Mouse (Mus musculus) lung, postnatal 0 days (tissue): ENCODE data around the gene Cyp2w1. TPM values are rescaled to one million over a fixed set of nuclear protein-coding genes. Genes with fewer than 3 reads are reported as not detected.

Source experiments
- ATAC-seq: fragments of 200-750 bp; cut with Nextera tagmentation; 2 replicates; pipeline ENCODE4 v1.8.0; 2017; ENCODE audit warnings: moderate library complexity
- DNase-seq: peaks from one replicate; pipeline ENCODE4 v3.0.0-alpha.2; 2016; ENCODE audit warnings: low spot score
- H3K27ac ChIP-seq: fragments of 300-500 bp; sonication (generic); 2 replicates; pipeline ENCODE4 v1.5.1; 2014; ENCODE audit warnings: antibody characterized with exemption, mild to moderate bottlenecking, low read length, mixed read lengths
- H3K27me3 ChIP-seq: fragments of 300-500 bp; sonication (generic); replicated peaks from 2 replicates; pipeline ENCODE4 v1.6.1; 2014; ENCODE audit warnings: low read length, mixed read lengths; ENCODE audit not compliant: insufficient read depth
- H3K36me3 ChIP-seq: fragments of 300-500 bp; sonication (generic); 2 replicates; pipeline ENCODE4 v1.6.1; 2014; ENCODE audit warnings: low read length, mixed read lengths; ENCODE audit not compliant: insufficient read depth
- H3K4me1 ChIP-seq: fragments of 300-500 bp; sonication (generic); 2 replicates; pipeline ENCODE4 v1.6.1; 2014; ENCODE audit warnings: antibody characterized with exemption, low read depth, low read length, mixed read lengths; ENCODE audit not compliant: insufficient read depth
- H3K4me2 ChIP-seq: fragments of 300-500 bp; sonication (generic); replicated peaks from 2 replicates; pipeline ENCODE4 v1.6.1; 2014; ENCODE audit warnings: low read depth, mild to moderate bottlenecking, low read length, moderate library complexity, mixed read lengths
- H3K4me3 ChIP-seq: fragments of 300-500 bp; sonication (generic); 2 replicates; pipeline ENCODE4 v1.5.1; 2014; ENCODE audit warnings: low read depth, low read length
- H3K9ac ChIP-seq: fragments of 300-500 bp; sonication (generic); replicated peaks from 2 replicates; pipeline ENCODE4 v1.6.1; 2014; ENCODE audit warnings: low read depth, mild to moderate bottlenecking
- H3K9me3 ChIP-seq: fragments of 300-500 bp; sonication (generic); 2 replicates; pipeline ENCODE4 v1.6.1; 2016; ENCODE audit warnings: low read length, mixed read lengths
- CTCF ChIP-seq: IDR thresholded peaks from 2 replicates; pipeline ENCODE4 v1.5.1; 2016; ENCODE audit warnings: antibody characterized with exemption, mild to moderate bottlenecking
- EP300 ChIP-seq: IDR thresholded peaks from 2 replicates; pipeline ENCODE4 v1.6.1; 2016; ENCODE audit warnings: antibody characterized with exemption, mild to moderate bottlenecking, control low read depth
- WGBS: fragments of 180-500 bp; shearing (Covaris S2); extraction: QIAGEN DNeasy Blood & Tissue Kit; methylation state at CpG from one replicate; pipeline ENCODE4 v1.1.7; 2014; 5-methylcytosine and 5-hydroxymethylcytosine counted together
- polyA plus RNA-seq: library from polyadenylated mRNA; unstranded; fragments of >200 nt; fragmentation: Nextera tagmentation; extraction: Ambion mirVana; gene quantifications from 2 replicates; pipeline ENCODE4 v1.2.1, GENCODE M21; 2015

The Cyp2w1 gene
- polyA plus RNA-seq, 1 experiment from 2014 or later, result not detected

GRCm38 (mm10) chr5:139381586-139382513 is 29.4 kb downstream of the Cyp2w1 start:
- peak; percentile 46 for DNase-seq
- Histone ChIP-seq H3K4me2 (peak overlapping the region; percentile 83), H3K27me3 (no peaks in the 10 kb centered on the region), H3K36me3 (no peaks in the 10 kb centered on the region), H3K4me1 (peaks cover 51% of the 10 kb centered on the region), H3K9ac (0 out of 2 replicates have a peak overlapping the region, but pooled peaks have one; percentile 8), H3K9me3 (no peaks in the 10 kb centered on the region), H3K4me3 (peak overlapping the region; percentile 73), H3K27ac (peak overlapping the region; percentile 90)
- no peak for ATAC-seq
- no peak for TF ChIP-seq CTCF
- no peak for TF ChIP-seq EP300
- WGBS, result 62% methylated on average over 18 of the region's 18 CpGs

- WGBS, result 23% methylated on average over 8 of the region's 8 CpGs
- H3K9me3 ChIP-seq, result no peaks in the 10 kb centered on the region
- H3K36me3 ChIP-seq, result no peaks in the 10 kb centered on the region
- DNase-seq, result peak; percentile 94
- TF ChIP-seq CTCF (no peak), EP300 (peak; percentile 94)
- H3K4me3 ChIP-seq, result no peak overlapping the region
- peak overlapping the region; percentile 83 for H3K4me2 ChIP-seq
- H3K4me1 ChIP-seq, result peaks cover 45% of the 10 kb centered on the region
- ATAC-seq, result peak; percentile 48
- peak overlapping the region; percentile 3; the same call in 1 of the 2 replicates for H3K9ac ChIP-seq
- peak overlapping the region; percentile 90 for H3K27ac ChIP-seq
- no peaks in the 10 kb centered on the region for H3K27me3 ChIP-seq
These were observed 30.3 kb downstream of the Cyp2w1 start for GRCm38 (mm10) chr5:139382760-139383159.

GRCm38 (mm10) chr5:139383234-139383633 is 30.8 kb downstream of the Cyp2w1 start:
- ATAC-seq (no peak), DNase-seq (no peak)
- peak overlapping the region; percentile 83 for H3K4me2 ChIP-seq
- H3K27me3 ChIP-seq, result no peaks in the 10 kb centered on the region
- H3K4me3 ChIP-seq, result no peak overlapping the region
- H3K4me1 ChIP-seq, result peaks cover 43% of the 10 kb centered on the region
- H3K27ac ChIP-seq, result peak overlapping the region; percentile 75
- H3K36me3 ChIP-seq, result no peaks in the 10 kb centered on the region
- 67% methylated on average over 9 of the region's 9 CpGs for WGBS
- H3K9me3 ChIP-seq, result no peaks in the 10 kb centered on the region
- TF ChIP-seq EP300 (no peak), CTCF (no peak)
- 0 out of 2 replicates have a peak overlapping the region, but pooled peaks have one; percentile 3 for H3K9ac ChIP-seq

- whole genome bisulfite sequencing, result 20% methylated on average over 10 of the region's 10 CpGs
- Histone ChIP-seq H3K27me3 (no peaks in the 10 kb centered on the region), H3K27ac (peak overlapping the region; percentile 64), H3K9me3 (no peaks in the 10 kb centered on the region), H3K4me1 (peaks cover 42% of the 10 kb centered on the region), H3K36me3 (no peaks in the 10 kb centered on the region), H3K4me2 (0 out of 2 replicates have a peak overlapping the region, but pooled peaks have one; percentile 14), H3K4me3 (no peak overlapping the region), H3K9ac (0 out of 2 replicates have a peak overlapping the region, but pooled peaks have one; percentile 26)
- 0 out of 2 replicates have a peak, but pooled peaks have one; percentile 8 for ATAC-seq
- TF ChIP-seq CTCF (no peak), EP300 (no peak)
- DNase-seq, result peak; percentile 80
These were observed 32.1 kb downstream of the Cyp2w1 start for GRCm38 (mm10) chr5:139384531-139384930.

GRCm38 (mm10) chr5:139386047-139386446 is 33.6 kb downstream of the Cyp2w1 start:
- Histone ChIP-seq H3K4me2 (no peak overlapping the region), H3K27me3 (no peaks in the 10 kb centered on the region), H3K27ac (no peak overlapping the region), H3K9me3 (no peaks in the 10 kb centered on the region), H3K36me3 (no peaks in the 10 kb centered on the region), H3K4me1 (peaks cover 40% of the 10 kb centered on the region), H3K4me3 (no peak overlapping the region), H3K9ac (no peak overlapping the region)
- TF ChIP-seq EP300 (no peak), CTCF (no peak)
- 92% methylated on average over 5 of the region's 5 CpGs for WGBS
- ATAC-seq (no peak), DNase-seq (no peak)

- no peak for TF ChIP-seq EP300
- TF ChIP-seq CTCF, result no peak
- Histone ChIP-seq H3K4me1 (peaks cover 39% of the 10 kb centered on the region), H3K4me3 (no peak overlapping the region), H3K27ac (peak overlapping the region; percentile 79), H3K4me2 (no peak overlapping the region), H3K27me3 (no peaks in the 10 kb centered on the region), H3K36me3 (peaks cover 4% of the 10 kb centered on the region; the same call in 1 of the 2 replicates), H3K9me3 (no peaks in the 10 kb centered on the region), H3K9ac (no peak overlapping the region)
- DNase-seq (peak; percentile 65), ATAC-seq (peak; percentile 34)
- WGBS, result 76% methylated on average over 10 of the region's 10 CpGs
These were observed 35.1 kb downstream of the Cyp2w1 start for GRCm38 (mm10) chr5:139387329-139388194.
